Mouse (Mus musculus): ENCODE data around the gene Pgr. TPM values are rescaled to one million over a fixed set of nuclear protein-coding genes. Genes with fewer than 3 reads are reported as not detected.

Pgr gene
- polyA plus RNA-seq, 1 experiment from 2014 or later, result 0.78 TPM

GRCm38 (mm10) chr9:8970240-8970639 lies 70.6 kb downstream of the Pgr start:
- Histone ChIP-seq H3K4me2 (replicated peaks) (no peak overlapping the region), H3K9ac (replicated peaks) (no peak overlapping the region), H3K9me3 (no peaks in the 10 kb centered on the region), H3K27ac (no peak overlapping the region), H3K4me3 (replicated peaks) (no peak overlapping the region), H3K36me3 (no peaks in the 10 kb centered on the region), H3K4me1 (replicated peaks) (no peaks in the 10 kb centered on the region), H3K27me3 (no peaks in the 10 kb centered on the region)
- no peak for ATAC-seq
- 70% methylated on average over 7 of the region's 7 CpGs for WGBS

- Histone ChIP-seq H3K4me1 (replicated peaks) (no peaks in the 10 kb centered on the region), H3K27ac (no peak within 1 kb of the TSS), H3K36me3 (no peaks in the 10 kb centered on the region), H3K27me3 (no peaks in the 10 kb centered on the region), H3K4me2 (replicated peaks) (no peak within 1 kb of the TSS), H3K9me3 (no peaks in the 10 kb centered on the region), H3K4me3 (replicated peaks) (no peak within 1 kb of the TSS), H3K9ac (replicated peaks) (no peak within 1 kb of the TSS)
- no peak for ATAC-seq
- 78% methylated on average over 2 of the region's 2 CpGs for WGBS
Observed at GRCm38 (mm10) chr9:8971491-8971890, 71.9 kb downstream of the Pgr start, which contains the start of gene Gm16485. Gene Gm16485, plus strand, starts transcription at chr9:8971791.

- no peak overlapping the region for H3K27ac ChIP-seq
- no peaks in the 10 kb centered on the region for H3K4me1 ChIP-seq (replicated peaks)
- ATAC-seq, result no peak
- H3K9me3 ChIP-seq, result no peaks in the 10 kb centered on the region
- H3K9ac ChIP-seq (replicated peaks), result no peak overlapping the region
- H3K27me3 ChIP-seq, result no peaks in the 10 kb centered on the region
- no peak overlapping the region for H3K4me2 ChIP-seq (replicated peaks)
- 59% methylated on average over 2 of the region's 2 CpGs for WGBS
- H3K4me3 ChIP-seq (replicated peaks), result no peak overlapping the region
- no peaks in the 10 kb centered on the region for H3K36me3 ChIP-seq
Observed at GRCm38 (mm10) chr9:8977775-8978174, 78.1 kb downstream of the Pgr start.

GRCm38 (mm10) chr9:8982315-8982714 lies 82.7 kb downstream of the Pgr start:
- no peak for ATAC-seq
- H3K27me3 ChIP-seq, result no peaks in the 10 kb centered on the region
- H3K9me3 ChIP-seq, result no peaks in the 10 kb centered on the region
- H3K4me3 ChIP-seq (replicated peaks), result no peak overlapping the region
- no peak overlapping the region for H3K27ac ChIP-seq
- H3K36me3 ChIP-seq, result no peaks in the 10 kb centered on the region
- no peak overlapping the region for H3K9ac ChIP-seq (replicated peaks)
- WGBS, result 77% methylated on average over 3 of the region's 3 CpGs
- no peaks in the 10 kb centered on the region for H3K4me1 ChIP-seq (replicated peaks)
- no peak overlapping the region for H3K4me2 ChIP-seq (replicated peaks)

GRCm38 (mm10) chr9:8996494-8996893 lies 96.9 kb downstream of the Pgr start:
- H3K36me3 ChIP-seq, result no peaks in the 10 kb centered on the region
- no peak overlapping the region for H3K4me3 ChIP-seq (replicated peaks)
- H3K27me3 ChIP-seq, result no peaks in the 10 kb centered on the region
- no peak overlapping the region for H3K4me2 ChIP-seq (replicated peaks)
- H3K27ac ChIP-seq, result no peak overlapping the region
- ATAC-seq, result no peak
- H3K9me3 ChIP-seq, result no peaks in the 10 kb centered on the region
- 95% methylated on average over 2 of the region's 2 CpGs for WGBS
- H3K9ac ChIP-seq (replicated peaks), result no peak overlapping the region
- H3K4me1 ChIP-seq (replicated peaks), result no peaks in the 10 kb centered on the region

GRCm38 (mm10) chr9:9001170-9001569 lies 101.5 kb downstream of the Pgr start:
- no peak overlapping the region for H3K27ac ChIP-seq
- ATAC-seq, result no peak
- H3K27me3 ChIP-seq, result no peaks in the 10 kb centered on the region
- H3K9me3 ChIP-seq, result no peaks in the 10 kb centered on the region
- no peak overlapping the region for H3K9ac ChIP-seq (replicated peaks)
- no peak overlapping the region for H3K4me2 ChIP-seq (replicated peaks)
- H3K4me3 ChIP-seq (replicated peaks), result no peak overlapping the region
- no peaks in the 10 kb centered on the region for H3K4me1 ChIP-seq (replicated peaks)
- H3K36me3 ChIP-seq, result peaks cover 7% of the 10 kb centered on the region

GRCm38 (mm10) chr9:9015108-9015507 lies 115.5 kb downstream of the Pgr start:
- ATAC-seq, result no peak
- Histone ChIP-seq H3K4me3 (replicated peaks) (no peak overlapping the region), H3K27me3 (no peaks in the 10 kb centered on the region), H3K9me3 (no peaks in the 10 kb centered on the region), H3K9ac (replicated peaks) (no peak overlapping the region), H3K4me1 (replicated peaks) (no peaks in the 10 kb centered on the region), H3K36me3 (no peaks in the 10 kb centered on the region), H3K27ac (no peak overlapping the region), H3K4me2 (replicated peaks) (no peak overlapping the region)
- 88% methylated on average over 2 of the region's 2 CpGs for WGBS

Other genes starting within 250 kb of the Pgr start
- gene Gm16485, start 72.0 kb downstream of the Pgr start, polyA plus RNA-seq (2015; fragmentation: Nextera tagmentation; extraction: Ambion mirVana), result 0.13 and 0.19 TPM in 2 replicates